Comparison of ENCODE assay signal across 26 mouse cellular contexts in the genomic region with DNA sequence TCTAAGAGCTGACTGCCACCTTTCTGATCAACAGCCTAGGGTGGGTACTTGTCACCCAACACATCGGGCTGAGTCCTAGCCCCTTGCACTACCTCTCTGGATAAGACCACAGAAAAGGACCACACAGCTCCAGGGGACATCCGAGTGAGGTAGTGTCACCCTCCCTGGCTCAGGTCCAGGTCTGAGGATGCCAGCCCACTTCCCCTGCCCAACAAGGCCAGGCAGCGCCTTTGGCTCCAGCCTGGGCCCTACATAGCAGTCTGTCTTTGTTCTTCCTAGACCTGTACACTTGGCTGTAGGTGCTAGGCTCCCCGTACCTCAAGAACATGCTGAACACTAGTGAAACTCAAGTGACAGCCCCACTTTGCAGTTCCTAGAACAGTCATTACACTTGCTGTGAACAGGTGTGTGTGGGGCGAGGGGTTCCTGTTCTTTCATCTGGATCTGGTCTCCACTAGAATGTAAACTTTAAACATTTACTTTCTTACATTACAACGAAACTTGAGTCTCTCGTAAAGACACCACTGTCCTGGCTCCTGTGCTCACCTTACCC. TPM values are rescaled to one million over a fixed set of nuclear protein-coding genes. Genes with fewer than 3 reads are reported as not detected.
DNase-seq lines count a peak whose midpoint lies in the region; TF ChIP-seq lines count a peak whose summit lies in the region.
"Had no signal": no experiment of that assay in that cellular context is flagged by ENCODE, and none has a peak within 500 bp of the region (broad histone marks: within the 10 kb centered on the region; RNA-seq: fewer than 3 reads in every experiment).

No protein-coding gene starts in this region.

- no peak overlapping the region for H3K4me3 ChIP-seq in thymus, adult 2 months (ENCODE audit: control insufficient read depth, insufficient read depth, low read length)
- H3K4me3 ChIP-seq: erythroblast, embryonic 14.5 days; heart, embryonic 12.5 days; hindbrain, embryonic 10.5 days; limb, embryonic 12.5 days; liver, embryonic 15.5 days; neural tube, embryonic 12.5 days had no signal

- H3K27ac ChIP-seq in thymus, adult 2 months (ENCODE audit: control insufficient read depth, insufficient read depth, low read length): peak overlapping the region; percentile 87
- H3K27ac ChIP-seq: hindbrain, embryonic 10.5 days; hindbrain, postnatal 0 days; limb, embryonic 12.5 days; liver, embryonic 15.5 days; neural tube, embryonic 12.5 days; stomach, postnatal 0 days had no signal

- peaks cover 44% of the 10 kb centered on the region for H3K4me1 ChIP-seq in thymus, adult 2 months (replicated peaks; ENCODE audit: control insufficient read depth, insufficient read depth, low read length)
- H3K4me1 ChIP-seq: hindbrain, embryonic 10.5 days; limb, embryonic 12.5 days; neural tube, embryonic 12.5 days had no signal

- no peak for TF ChIP-seq CTCF in thymus, adult 2 months (IDR thresholded peaks at IDR 0.05; ENCODE audit: borderline replicate concordance, control insufficient read depth, extremely low read depth, insufficient read depth, low read length, poor library complexity)

- 16% methylated on average over 7 of the region's 7 CpGs for WGBS in thymus, adult 2 months

- DNase-seq in thymus, adult 2 months: no peak
- DNase-seq in thymus, postnatal 36 days: no peak
- peak; percentile 31 for DNase-seq in CD4-positive, CD25-positive, alpha-beta regulatory T cell, adult 2 months (ENCODE audit: low read depth, low spot score)
- peak; percentile 47 for DNase-seq in induced T-regulatory cell, adult 2 months (ENCODE audit: low read depth)
- DNase-seq in thymus, postnatal 4 days: peak; percentile 44
- no peak for DNase-seq in heart, adult 11 months
- no peak for DNase-seq in MN1 (ENCODE audit: low spot score)
- DNase-seq: adrenal gland, postnatal 25 days; cerebellum, adult 11-12 months; cerebellum, adult 9-11 months; forebrain, postnatal 0 days; gastrocnemius, postnatal 10 days; heart, adult 18-20 months; lung, embryonic 14.5 days; lung, postnatal 14 days; right cerebral cortex, postnatal 4 days had no signal

- H3K27me3 ChIP-seq in thymus, adult 2 months (ENCODE audit: control insufficient read depth, insufficient read depth, low read length): no peaks in the 10 kb centered on the region
- H3K27me3 ChIP-seq: heart, embryonic 12.5 days; limb, embryonic 12.5 days; liver, embryonic 15.5 days; neural tube, embryonic 12.5 days; Patski had no signal

- H3K36me3 ChIP-seq in thymus, adult 2 months (ENCODE audit: control insufficient read depth, insufficient read depth, low read length): no peaks in the 10 kb centered on the region
- H3K36me3 ChIP-seq: G1E; heart, embryonic 12.5 days; hindbrain, embryonic 10.5 days; limb, embryonic 12.5 days; liver, embryonic 15.5 days; neural tube, embryonic 12.5 days had no signal

- no peak for TF ChIP-seq POLR2A in thymus, adult 2 months (IDR thresholded peaks at IDR 0.05; ENCODE audit: control insufficient read depth, extremely low read depth, insufficient read depth, low read length, poor library complexity)

RNA-seq across cellular contexts. Expression of a gene that starts 9.1 kb away (rescaled TPM):
- polyA plus RNA-seq in thymus, adult 2 months (2012; rRNA removed): 56.4 and 62.9 TPM in 2 replicates

RNA-seq across cellular contexts. Expression of a gene that starts 26.6 kb away (rescaled TPM):
- polyA plus RNA-seq in thymus, adult 2 months (2012; rRNA removed): 21.6 and 27.3 TPM in 2 replicates

RNA-seq across cellular contexts. Expression of a gene that starts 43.2 kb away (rescaled TPM):
- 188 and 213 TPM in 2 replicates for polyA plus RNA-seq in thymus, adult 2 months (2012; rRNA removed)

Comparison
In these comparisons a context has a peak if more than half of its experiments do, and no peak if none do; other contexts are left out.
1. DNase-seq: peak in CD4-positive, CD25-positive, alpha-beta regulatory T cell, adult 2 months (single experiment), induced T-regulatory cell, adult 2 months (single experiment) and thymus, postnatal 4 days (single experiment); none in thymus, adult 2 months (single experiment), thymus, postnatal 36 days (0 of 2), heart, adult 11 months (single experiment) and MN1 (single experiment).